Mouse (Mus musculus): ENCODE data around the gene Tmem247. TPM values are rescaled to one million over a fixed set of nuclear protein-coding genes. Genes with fewer than 3 reads are reported as not detected.

The Tmem247 gene
- total and polyA plus RNA-seq, 3 experiments, result not detected

GRCm38 (mm10) chr17:86904206-86904605 lies 12.9 kb upstream of the Tmem247 start:
- no peak for TF ChIP-seq POLR2AphosphoS5 (IDR thresholded peaks at IDR 0.05; ENCODE audit: borderline replicate concordance, low read depth, low read length)
- no peak for TF ChIP-seq E2F4 (IDR thresholded peaks at IDR 0.05; ENCODE audit: borderline replicate concordance, low read depth, low read length)
- TF ChIP-seq MEF2A (IDR thresholded peaks at IDR 0.05; ENCODE audit: extremely low read depth, insufficient replicate concordance, low read depth, low read length, poor library complexity, severe bottlenecking), result no peak
- TF ChIP-seq USF1 (IDR thresholded peaks at IDR 0.05; ENCODE audit: low read depth, low read length), result no peak
- TF ChIP-seq SMC3 (IDR thresholded peaks at IDR 0.05; ENCODE audit: low read depth, low read length), result no peak
- TF ChIP-seq MAX (IDR thresholded peaks at IDR 0.05; ENCODE audit: low read length), result no peak
- no peak for TF ChIP-seq MAFK (IDR thresholded peaks at IDR 0.05; ENCODE audit: borderline replicate concordance, low read depth, low read length)
- TF ChIP-seq MYB (IDR thresholded peaks at IDR 0.05; ENCODE audit: low read depth, low read length), result no peak
- TF ChIP-seq CHD1 (IDR thresholded peaks at IDR 0.05; ENCODE audit: low read depth, low read length), result no peak
- TF ChIP-seq MAZ (IDR thresholded peaks at IDR 0.05; ENCODE audit: low read depth, low read length), result no peak
- TF ChIP-seq GABPA (IDR thresholded peaks at IDR 0.05; ENCODE audit: low read depth, low read length), result no peak
- no peak for TF ChIP-seq SIN3A (IDR thresholded peaks at IDR 0.05; ENCODE audit: low read length)
- TF ChIP-seq EP300 (IDR thresholded peaks at IDR 0.05; ENCODE audit: low read depth in 1 of 2, low read length in 2 of 2), result no peak
- TF ChIP-seq ZC3H11A (IDR thresholded peaks at IDR 0.05; ENCODE audit: low read depth, low read length), result no peak
- no peaks in the 10 kb centered on the region for H3K9me3 ChIP-seq (replicated peaks; ENCODE audit: insufficient read depth, low read length)
- no peak overlapping the region for H3K4me3 ChIP-seq (ENCODE audit: control insufficient read depth in 1 of 2, insufficient read depth in 1 of 2, low read depth in 2 of 2, low read length in 2 of 2)
- 0 out of 4 replicates have a peak, but pooled peaks cover 0 to 1% of the 10 kb centered on the region in 2 experiments for H3K27me3 ChIP-seq (ENCODE audit: control insufficient read depth in 1 of 2, insufficient read depth in 2 of 2, low read length in 2 of 2)
- H3K36me3 ChIP-seq (ENCODE audit: control insufficient read depth in 1 of 2, insufficient read depth in 2 of 2, low read length in 2 of 2), result no peaks in the 10 kb centered on the region
- no peaks in the 10 kb centered on the region for H3K79me2 ChIP-seq (ENCODE audit: control insufficient read depth, insufficient read depth, low read length, poor library complexity)
- no peaks in the 10 kb centered on the region; a peak in 2 of 4 replicates for H3K4me1 ChIP-seq (ENCODE audit: control insufficient read depth in 1 of 2, insufficient read depth in 2 of 2, low read length in 2 of 2)
- DNase-seq (ENCODE audit: low read depth, low spot score), result peak; percentile 9
- H3K27ac ChIP-seq (ENCODE audit: control insufficient read depth, low read depth, low read length), result no peak overlapping the region
- H3K9ac ChIP-seq (ENCODE audit: control insufficient read depth, low read depth, low read length, poor library complexity, severe bottlenecking), result no peak overlapping the region

- 0 out of 4 replicates have a peak, but pooled peaks cover 0 to 1% of the 10 kb centered on the region in 2 experiments for H3K27me3 ChIP-seq (ENCODE audit: control insufficient read depth in 1 of 2, insufficient read depth in 2 of 2, low read length in 2 of 2)
- no peak overlapping the region for H3K27ac ChIP-seq (ENCODE audit: control insufficient read depth, low read depth, low read length)
- no peak for DNase-seq (ENCODE audit: low read depth, low spot score)
- no peaks in the 10 kb centered on the region for H3K9me3 ChIP-seq (replicated peaks; ENCODE audit: insufficient read depth, low read length)
- H3K4me3 ChIP-seq (ENCODE audit: control insufficient read depth in 1 of 2, insufficient read depth in 1 of 2, low read depth in 2 of 2, low read length in 2 of 2), result 0 out of 4 replicates have a peak overlapping the region, but pooled peaks of 1 of the 2 experiments have one; percentile 21
- no peaks in the 10 kb centered on the region; a peak in 2 of 4 replicates for H3K4me1 ChIP-seq (ENCODE audit: control insufficient read depth in 1 of 2, insufficient read depth in 2 of 2, low read length in 2 of 2)
- no peaks in the 10 kb centered on the region for H3K79me2 ChIP-seq (ENCODE audit: control insufficient read depth, insufficient read depth, low read length, poor library complexity)
- H3K9ac ChIP-seq (ENCODE audit: control insufficient read depth, low read depth, low read length, poor library complexity, severe bottlenecking), result 0 out of 2 replicates have a peak overlapping the region, but pooled peaks have one; percentile 30
- no peak for TF ChIP-seq TAL1 (IDR thresholded peaks at IDR 0.05; ENCODE audit: low read length)
- no peak for TF ChIP-seq USF2 (IDR thresholded peaks at IDR 0.05; ENCODE audit: borderline replicate concordance in 1 of 2, insufficient read depth in 1 of 2, low read depth in 1 of 2, low read length in 2 of 2)
- TF ChIP-seq E2F4 (IDR thresholded peaks at IDR 0.05; ENCODE audit: borderline replicate concordance, low read depth, low read length), result no peak
- no peak for TF ChIP-seq HCFC1 (IDR thresholded peaks at IDR 0.05; ENCODE audit: low read depth, low read length)
- TF ChIP-seq SMC3 (IDR thresholded peaks at IDR 0.05; ENCODE audit: low read depth, low read length), result no peak
- TF ChIP-seq MXI1 (IDR thresholded peaks at IDR 0.05; ENCODE audit: low read depth, low read length), result no peak
- no peak for TF ChIP-seq POLR2AphosphoS2 (IDR thresholded peaks at IDR 0.05; ENCODE audit: low read length)
- TF ChIP-seq TBP (IDR thresholded peaks at IDR 0.05; ENCODE audit: low read depth, low read length), result no peak
- no peak for TF ChIP-seq CTCF (IDR thresholded peaks at IDR 0.05 in 2 of 3, conservative IDR thresholded peaks at IDR 0.05 in 1 of 3; ENCODE audit: control insufficient read depth in 1 of 3, insufficient read depth in 1 of 3, low read depth in 2 of 3, low read length in 3 of 3, poor library complexity in 1 of 3, severe bottlenecking in 1 of 3)
- no peak for TF ChIP-seq ELF1 (IDR thresholded peaks at IDR 0.05; ENCODE audit: low read depth, low read length)
- no peaks in the 10 kb centered on the region for H3K36me3 ChIP-seq (ENCODE audit: control insufficient read depth in 1 of 2, insufficient read depth in 2 of 2, low read length in 2 of 2)
Measured at GRCm38 (mm10) chr17:86905297-86906135, 11.6 kb upstream of the Tmem247 start.

Measured in MEL (cell line).